Mouse (Mus musculus): ENCODE data around the gene Ccl5. TPM values are rescaled to one million over a fixed set of nuclear protein-coding genes. Genes with fewer than 3 reads are reported as not detected.

Gene Ccl5
- polyA plus RNA-seq, 1 experiment = 777 TPM

DNA sequence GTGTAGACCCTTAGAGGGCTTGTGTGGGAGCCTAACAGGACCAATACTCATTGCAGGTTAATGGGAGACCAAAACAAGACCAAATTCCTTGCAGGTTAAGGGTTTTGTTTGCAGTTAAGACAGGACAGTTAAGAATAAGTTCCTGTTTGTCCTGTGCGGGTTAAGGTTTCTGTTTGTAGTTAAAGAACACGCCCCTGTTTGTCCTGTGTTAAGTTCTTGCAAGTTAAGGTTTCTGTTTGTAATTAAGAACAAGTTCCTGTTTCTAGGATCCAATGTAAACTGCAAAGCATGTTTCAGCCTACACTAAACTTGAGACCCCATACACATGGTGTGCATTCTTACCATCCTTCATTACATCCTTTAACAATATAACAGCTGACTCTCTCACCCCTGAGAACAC, 39.9 kb upstream of the Ccl5 start:
- Histone ChIP-seq H3K4me3 (ENCODE audit: control insufficient read depth, insufficient read depth, low read length) (no peak overlapping the region), H3K36me3 (ENCODE audit: control insufficient read depth, insufficient read depth, low read length) (no peaks in the 10 kb centered on the region), H3K4me1 (replicated peaks; ENCODE audit: control insufficient read depth, insufficient read depth, low read length) (no peaks in the 10 kb centered on the region; the same call in 1 of the 2 replicates), H3K27me3 (ENCODE audit: control insufficient read depth, insufficient read depth, low read length) (no peaks in the 10 kb centered on the region), H3K27ac (ENCODE audit: control insufficient read depth, insufficient read depth, low read length) (no peak overlapping the region)
- 52% methylated on average over 2 of the region's 2 CpGs for WGBS
- TF ChIP-seq CTCF (IDR thresholded peaks at IDR 0.05; ENCODE audit: borderline replicate concordance, control insufficient read depth, extremely low read depth, insufficient read depth, low read length, poor library complexity) (no peak), POLR2A (IDR thresholded peaks at IDR 0.05; ENCODE audit: control insufficient read depth, extremely low read depth, insufficient read depth, low read length, poor library complexity) (no peak)
- DNase-seq = no peak

GRCm38 (mm10) chr11:83569249-83569648, 38.9 kb upstream of the Ccl5 start:
- TF ChIP-seq POLR2A (IDR thresholded peaks at IDR 0.05; ENCODE audit: control insufficient read depth, extremely low read depth, insufficient read depth, low read length, poor library complexity) (no peak), CTCF (IDR thresholded peaks at IDR 0.05; ENCODE audit: borderline replicate concordance, control insufficient read depth, extremely low read depth, insufficient read depth, low read length, poor library complexity) (no peak)
- 26% methylated on average over 7 of the region's 7 CpGs for WGBS

DNA sequence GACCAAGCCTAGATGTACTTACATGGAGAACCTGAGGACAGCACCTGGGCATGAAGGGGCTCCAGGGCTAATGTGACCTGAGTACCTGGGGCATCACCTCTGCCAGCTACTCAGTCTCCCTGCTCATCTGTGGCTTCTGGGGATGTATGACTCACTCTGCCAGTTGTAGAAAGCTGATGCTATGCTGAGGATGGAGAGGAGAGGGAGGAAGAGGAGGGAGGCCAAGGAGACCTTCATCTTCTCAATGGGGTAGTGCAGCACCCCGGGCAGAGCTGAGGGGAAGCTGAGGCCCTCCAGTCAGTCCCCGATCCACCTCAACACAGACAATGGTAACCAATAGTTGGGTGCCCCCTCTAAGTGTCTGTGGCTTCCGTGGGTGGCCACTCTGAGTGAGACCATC, 38.5 kb upstream of the Ccl5 start:
- H3K27ac ChIP-seq (ENCODE audit: control insufficient read depth, insufficient read depth, low read length) = no peak overlapping the region
- H3K27me3 ChIP-seq (ENCODE audit: control insufficient read depth, insufficient read depth, low read length) = no peaks in the 10 kb centered on the region
- H3K4me1 ChIP-seq (replicated peaks; ENCODE audit: control insufficient read depth, insufficient read depth, low read length) = no peaks in the 10 kb centered on the region; the same call in 1 of the 2 replicates
- no peak overlapping the region for H3K4me3 ChIP-seq (ENCODE audit: control insufficient read depth, insufficient read depth, low read length)
- no peak for DNase-seq
- no peaks in the 10 kb centered on the region for H3K36me3 ChIP-seq (ENCODE audit: control insufficient read depth, insufficient read depth, low read length)
- 15% methylated on average over 3 of the region's 3 CpGs for WGBS
- TF ChIP-seq CTCF (IDR thresholded peaks at IDR 0.05; ENCODE audit: borderline replicate concordance, control insufficient read depth, extremely low read depth, insufficient read depth, low read length, poor library complexity) (no peak), POLR2A (IDR thresholded peaks at IDR 0.05; ENCODE audit: control insufficient read depth, extremely low read depth, insufficient read depth, low read length, poor library complexity) (no peak)

More at GRCm38 (mm10) chr11:83569249-83569648, 38.9 kb upstream of the Ccl5 start:
- Histone ChIP-seq H3K27ac (ENCODE audit: control insufficient read depth, insufficient read depth, low read length) (no peak overlapping the region), H3K4me1 (replicated peaks; ENCODE audit: control insufficient read depth, insufficient read depth, low read length) (no peaks in the 10 kb centered on the region; the same call in 1 of the 2 replicates), H3K27me3 (ENCODE audit: control insufficient read depth, insufficient read depth, low read length) (no peaks in the 10 kb centered on the region), H3K36me3 (ENCODE audit: control insufficient read depth, insufficient read depth, low read length) (no peaks in the 10 kb centered on the region), H3K4me3 (ENCODE audit: control insufficient read depth, insufficient read depth, low read length) (no peak overlapping the region)
- no peak for DNase-seq

- TF ChIP-seq POLR2A (IDR thresholded peaks at IDR 0.05; ENCODE audit: control insufficient read depth, extremely low read depth, insufficient read depth, low read length, poor library complexity) (no peak), CTCF (IDR thresholded peaks at IDR 0.05; ENCODE audit: borderline replicate concordance, control insufficient read depth, extremely low read depth, insufficient read depth, low read length, poor library complexity) (no peak)
- H3K4me3 ChIP-seq (ENCODE audit: control insufficient read depth, insufficient read depth, low read length) = no peak overlapping the region
- no peaks in the 10 kb centered on the region for H3K27me3 ChIP-seq (ENCODE audit: control insufficient read depth, insufficient read depth, low read length)
- WGBS = 86% methylated on average over 9 of the region's 9 CpGs
- no peaks in the 10 kb centered on the region for H3K36me3 ChIP-seq (ENCODE audit: control insufficient read depth, insufficient read depth, low read length)
- H3K27ac ChIP-seq (ENCODE audit: control insufficient read depth, insufficient read depth, low read length) = no peak overlapping the region
- H3K4me1 ChIP-seq (replicated peaks; ENCODE audit: control insufficient read depth, insufficient read depth, low read length) = no peaks in the 10 kb centered on the region; the same call in 1 of the 2 replicates
- DNase-seq = no peak
These were observed 37.7 kb upstream of the Ccl5 start for GRCm38 (mm10) chr11:83568061-83568460.

GRCm38 (mm10) chr11:83567311-83567710, 37.0 kb upstream of the Ccl5 start:
- no peak overlapping the region for H3K27ac ChIP-seq (ENCODE audit: control insufficient read depth, insufficient read depth, low read length)
- H3K36me3 ChIP-seq (ENCODE audit: control insufficient read depth, insufficient read depth, low read length) = no peaks in the 10 kb centered on the region
- no peak overlapping the region for H3K4me3 ChIP-seq (ENCODE audit: control insufficient read depth, insufficient read depth, low read length)
- 93% methylated on average over 7 of the region's 7 CpGs for WGBS
- no peaks in the 10 kb centered on the region for H3K27me3 ChIP-seq (ENCODE audit: control insufficient read depth, insufficient read depth, low read length)
- H3K4me1 ChIP-seq (replicated peaks; ENCODE audit: control insufficient read depth, insufficient read depth, low read length) = no peaks in the 10 kb centered on the region; the same call in 1 of the 2 replicates
- no peak for DNase-seq
- TF ChIP-seq CTCF (IDR thresholded peaks at IDR 0.05; ENCODE audit: borderline replicate concordance, control insufficient read depth, extremely low read depth, insufficient read depth, low read length, poor library complexity) (no peak), POLR2A (IDR thresholded peaks at IDR 0.05; ENCODE audit: control insufficient read depth, extremely low read depth, insufficient read depth, low read length, poor library complexity) (no peak)

GRCm38 (mm10) chr11:83566617-83567016, 36.3 kb upstream of the Ccl5 start:
- Histone ChIP-seq H3K27me3 (ENCODE audit: control insufficient read depth, insufficient read depth, low read length) (no peaks in the 10 kb centered on the region), H3K4me3 (ENCODE audit: control insufficient read depth, insufficient read depth, low read length) (no peak overlapping the region), H3K36me3 (ENCODE audit: control insufficient read depth, insufficient read depth, low read length) (no peaks in the 10 kb centered on the region), H3K27ac (ENCODE audit: control insufficient read depth, insufficient read depth, low read length) (no peak overlapping the region), H3K4me1 (replicated peaks; ENCODE audit: control insufficient read depth, insufficient read depth, low read length) (no peaks in the 10 kb centered on the region; the same call in 1 of the 2 replicates)
- TF ChIP-seq CTCF (IDR thresholded peaks at IDR 0.05; ENCODE audit: borderline replicate concordance, control insufficient read depth, extremely low read depth, insufficient read depth, low read length, poor library complexity) (no peak), POLR2A (IDR thresholded peaks at IDR 0.05; ENCODE audit: control insufficient read depth, extremely low read depth, insufficient read depth, low read length, poor library complexity) (no peak)
- DNase-seq = no peak

- H3K36me3 ChIP-seq (ENCODE audit: control insufficient read depth, insufficient read depth, low read length) = no peaks in the 10 kb centered on the region
- no peak for DNase-seq
- no peak overlapping the region for H3K4me3 ChIP-seq (ENCODE audit: control insufficient read depth, insufficient read depth, low read length)
- 83% methylated on average over 2 of the region's 2 CpGs for WGBS
- H3K4me1 ChIP-seq (replicated peaks; ENCODE audit: control insufficient read depth, insufficient read depth, low read length) = no peaks in the 10 kb centered on the region
- no peak overlapping the region for H3K27ac ChIP-seq (ENCODE audit: control insufficient read depth, insufficient read depth, low read length)
- TF ChIP-seq POLR2A (IDR thresholded peaks at IDR 0.05; ENCODE audit: control insufficient read depth, extremely low read depth, insufficient read depth, low read length, poor library complexity) = no peak
- no peak for TF ChIP-seq CTCF (IDR thresholded peaks at IDR 0.05; ENCODE audit: borderline replicate concordance, control insufficient read depth, extremely low read depth, insufficient read depth, low read length, poor library complexity)
- H3K27me3 ChIP-seq (ENCODE audit: control insufficient read depth, insufficient read depth, low read length) = no peaks in the 10 kb centered on the region
These were observed 33.4 kb upstream of the Ccl5 start for GRCm38 (mm10) chr11:83563754-83564153.

Data from thymus, adult 2 months (tissue).